Mouse (Mus musculus) testis, postnatal 10 days (tissue): ENCODE data around the gene Cubn.
A peak's percentile ranks its signal among the peaks of the same experiment; 100 is the strongest.

Source experiments
- DNase-seq: peaks from one replicate; pipeline ENCODE4 v3.0.0; 2021; ENCODE audit warnings: low spot score

Cubn gene

DNA sequence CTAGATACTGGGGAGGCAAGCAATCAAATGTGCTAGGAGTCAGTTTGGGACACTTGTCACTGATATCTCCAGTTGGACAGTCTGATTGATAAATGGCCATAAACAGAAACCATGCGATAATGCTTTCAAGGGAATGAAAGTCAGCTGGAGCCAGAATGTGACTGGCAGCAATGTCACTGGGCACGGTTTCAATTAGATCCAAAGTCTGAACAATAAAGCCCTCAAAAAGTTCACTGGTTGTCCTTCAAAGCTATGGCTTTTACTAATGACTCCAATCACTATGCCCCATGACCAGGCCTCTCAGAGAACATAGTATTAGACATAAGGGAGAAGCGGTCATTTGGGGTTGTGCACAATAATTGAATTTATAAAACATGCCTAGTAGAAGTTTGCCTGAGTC, 7.0 kb downstream of the Cubn start:
- no peak for DNase-seq

DNA sequence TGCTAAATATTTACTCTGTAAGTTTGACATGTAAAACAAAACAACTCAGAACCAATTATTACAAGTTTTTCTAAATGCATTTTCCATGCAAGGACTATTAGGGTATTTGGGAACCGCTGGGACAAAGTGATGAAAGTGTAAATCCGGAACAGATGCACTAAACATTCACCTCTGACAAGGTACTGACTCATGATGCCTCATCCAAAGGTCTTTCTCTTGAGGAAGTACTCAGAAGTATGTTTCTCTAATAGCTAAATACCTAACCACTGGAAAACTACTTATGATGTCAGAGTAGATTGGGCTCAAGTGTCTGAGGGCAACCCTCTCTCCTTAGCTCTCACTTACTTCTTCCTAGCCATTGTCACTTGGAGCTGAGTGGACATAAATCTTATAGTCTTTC, 10.9 kb downstream of the Cubn start:
- DNase-seq, result no peak

DNA sequence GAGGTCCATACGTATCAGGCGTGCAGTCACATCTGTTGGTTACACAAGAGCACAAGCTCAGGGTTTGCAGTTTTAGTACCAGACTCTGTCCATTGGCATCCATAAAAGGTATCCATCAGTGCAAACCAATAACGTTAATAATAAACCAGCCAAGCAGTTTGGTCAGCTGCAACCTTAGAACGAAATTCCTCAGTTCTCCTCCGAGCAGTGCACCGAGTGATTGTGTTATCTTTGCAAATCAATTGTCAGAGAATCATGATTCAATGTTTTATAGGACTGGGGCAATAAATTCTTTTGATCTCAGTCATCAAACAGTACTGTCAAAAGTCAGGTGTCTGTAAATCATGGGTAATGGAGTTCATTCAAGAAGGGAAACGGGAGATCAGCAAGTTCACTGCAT, 12.4 kb downstream of the Cubn start:
- no peak for DNase-seq

DNA sequence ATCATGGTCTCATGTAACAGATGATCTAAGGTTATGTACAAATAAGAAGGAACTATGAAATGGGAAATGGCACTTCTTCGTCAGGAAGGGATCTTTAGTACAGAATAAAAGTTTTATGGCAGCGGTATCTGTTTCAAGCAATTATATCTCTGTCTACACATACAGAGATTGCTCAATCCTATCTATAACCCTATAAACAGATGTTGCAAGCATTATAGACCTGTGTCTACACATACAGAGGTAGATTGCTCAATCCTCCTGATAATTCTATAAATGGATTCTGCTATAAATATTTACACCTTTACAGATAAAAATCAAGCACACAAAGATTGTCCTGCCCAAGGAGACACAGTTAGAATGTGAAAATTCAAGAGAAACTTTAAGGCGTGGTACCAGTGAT, 21.5 kb downstream of the Cubn start:
- no peak for DNase-seq

DNA sequence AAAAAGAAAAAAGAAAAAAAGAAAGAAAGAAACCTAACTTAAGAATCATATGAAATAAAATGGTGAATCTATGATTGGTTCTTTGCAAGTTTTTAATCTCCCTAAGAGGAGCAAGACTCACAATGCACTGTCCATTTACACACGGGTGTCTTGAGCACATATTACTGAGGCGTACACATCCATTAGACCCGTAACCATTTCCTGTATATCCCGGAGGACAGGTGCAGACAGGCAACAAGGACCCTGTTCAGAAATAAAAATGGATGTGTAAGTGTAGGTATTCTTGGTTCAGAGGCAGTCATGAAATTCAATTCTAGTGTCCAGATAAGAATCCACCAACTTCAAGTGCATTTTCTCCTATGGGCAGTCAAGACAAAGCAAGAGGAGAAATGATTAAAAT, 22.0 kb downstream of the Cubn start:
- no peak for DNase-seq

DNA sequence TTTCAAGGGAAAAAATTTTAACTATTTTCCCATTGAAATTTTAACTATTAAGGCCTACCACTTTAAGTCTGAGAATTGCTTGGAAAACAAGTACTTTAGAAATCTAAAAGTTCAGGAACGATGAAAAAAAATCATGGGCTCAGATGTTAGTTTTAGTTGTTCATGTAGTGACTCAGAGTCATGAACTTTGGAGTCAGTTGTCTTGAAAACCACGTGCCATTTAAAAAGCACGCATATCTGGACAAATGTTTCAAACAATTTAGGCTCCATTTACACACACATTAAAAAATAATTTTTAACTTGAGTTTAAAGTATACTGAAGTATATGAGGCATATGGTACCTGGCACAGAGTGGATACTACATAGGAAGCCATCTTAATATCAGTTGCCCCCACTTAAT, 24.9 kb downstream of the Cubn start:
- no peak for DNase-seq

DNA sequence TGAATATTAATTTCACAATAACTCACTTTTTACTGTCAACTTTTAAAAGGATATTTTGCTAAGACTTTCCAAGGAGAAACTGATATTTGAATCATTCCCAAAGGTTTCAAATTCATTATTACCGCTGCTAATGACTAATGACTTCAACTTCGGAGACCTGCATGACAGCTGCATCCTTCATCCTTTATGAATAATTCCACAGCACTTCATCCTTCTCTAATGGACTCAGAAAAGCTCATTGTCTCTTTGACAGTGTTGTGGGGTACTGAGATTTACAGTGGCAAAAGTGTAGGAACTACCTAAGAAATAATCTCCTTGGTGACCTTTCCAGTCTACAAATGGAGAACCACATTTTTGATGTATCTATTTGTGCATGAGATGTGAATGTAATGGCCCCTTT, 33.5 kb downstream of the Cubn start:
- no peak for DNase-seq

DNA sequence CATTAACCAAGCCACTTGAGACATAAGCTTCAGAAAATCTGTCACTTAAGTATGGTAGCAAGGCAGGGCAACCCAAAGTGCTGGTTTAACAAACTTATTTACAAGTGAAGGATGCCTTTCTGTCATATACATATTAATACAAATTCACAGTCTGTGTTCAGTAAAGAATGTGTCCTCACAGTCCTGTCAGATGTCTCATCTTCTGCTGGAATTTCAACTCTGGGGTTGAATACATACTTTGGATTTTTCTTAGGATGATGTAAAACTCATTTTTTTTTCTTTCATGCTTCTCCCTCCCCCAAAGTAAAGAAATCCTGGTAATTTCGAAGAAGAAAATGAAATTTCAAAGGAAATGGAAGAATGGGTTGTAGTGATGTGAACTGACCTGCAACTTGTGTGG, 34.8 kb downstream of the Cubn start:
- no peak for DNase-seq

DNA sequence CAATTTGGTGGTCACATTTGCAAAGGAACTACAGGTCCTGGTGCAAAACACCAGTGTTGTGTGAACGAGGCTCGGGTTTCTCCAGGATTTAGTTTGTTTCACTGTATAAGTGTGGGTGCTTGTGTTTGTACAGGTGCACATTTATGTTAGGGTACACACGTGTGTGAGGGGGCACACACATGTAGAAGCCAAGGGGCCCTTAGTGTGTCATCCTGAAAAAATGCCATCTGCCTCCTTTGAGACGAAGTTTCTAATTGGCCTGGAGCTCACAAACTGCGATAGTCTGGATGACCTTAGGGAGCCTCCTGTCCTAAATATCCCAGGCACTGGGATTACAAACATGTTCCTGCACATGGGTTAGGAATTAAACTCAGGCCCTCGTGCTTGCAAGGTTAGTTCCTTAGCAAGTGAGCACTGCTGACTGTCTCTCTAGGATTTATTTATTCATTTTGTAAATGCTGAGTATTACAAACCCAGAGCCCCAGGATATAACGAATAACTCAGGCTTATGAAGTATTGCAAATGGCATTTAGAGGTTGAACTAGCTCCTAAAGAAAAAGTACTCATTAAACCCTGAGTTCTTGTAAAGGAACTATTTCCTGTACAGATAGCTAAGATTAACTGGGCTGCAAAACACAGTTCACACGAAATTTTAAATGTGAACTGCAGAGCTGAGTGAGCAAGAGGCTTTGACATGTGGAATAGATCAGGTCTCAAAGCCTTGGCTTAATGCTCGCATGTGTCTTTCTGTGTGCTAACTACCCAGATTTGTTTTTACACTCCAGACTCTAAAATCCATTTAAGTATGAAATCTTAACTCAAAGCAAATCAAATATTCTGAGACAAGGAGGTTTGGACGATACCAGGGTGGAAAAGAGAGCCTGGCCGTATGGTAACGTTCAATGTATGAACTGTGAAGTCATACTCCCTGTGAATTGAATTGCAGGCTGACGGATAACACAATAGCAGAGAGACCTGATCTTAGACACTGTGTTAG, 39.8 kb downstream of the Cubn start:
- no peak for DNase-seq

DNA sequence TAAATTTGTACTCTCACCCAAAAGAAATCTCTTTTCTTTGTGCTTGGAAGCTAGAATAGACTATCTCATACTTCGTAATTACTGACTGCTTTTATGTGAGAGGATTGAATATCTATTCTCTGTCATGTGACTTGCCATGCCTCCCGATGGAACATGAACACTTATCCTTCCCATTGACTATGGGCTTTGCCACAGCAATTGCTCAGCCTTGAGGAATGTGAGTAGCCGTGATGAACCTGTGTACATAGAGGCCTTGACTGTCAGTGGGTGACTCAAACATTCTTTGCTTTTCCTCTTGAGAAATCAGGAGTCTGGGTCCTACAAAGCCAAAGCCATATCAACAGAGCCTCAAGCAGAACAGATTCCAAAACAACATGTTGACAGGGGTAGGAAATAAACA, 40.7 kb downstream of the Cubn start:
- no peak for DNase-seq

DNA sequence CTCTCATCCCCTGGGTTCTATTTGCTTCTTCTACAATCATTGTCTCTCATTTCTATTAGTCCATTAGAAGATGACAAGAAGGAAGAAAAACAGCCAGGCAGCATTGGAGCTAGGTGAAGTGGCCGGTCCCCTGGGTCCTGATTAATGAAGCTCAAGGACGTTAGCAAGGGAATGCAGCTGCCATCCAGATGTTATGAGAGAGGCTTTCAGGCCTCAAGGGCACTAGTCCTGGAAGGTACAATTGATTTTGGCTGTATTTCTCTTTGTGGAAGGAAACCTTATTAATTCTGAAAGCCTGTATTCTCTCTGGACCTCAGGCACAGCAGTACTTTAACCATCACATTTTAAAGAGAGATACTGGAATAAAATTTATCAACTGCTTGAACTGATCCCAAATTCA, 41.1 kb downstream of the Cubn start:
- peak; percentile 45 for DNase-seq

DNA sequence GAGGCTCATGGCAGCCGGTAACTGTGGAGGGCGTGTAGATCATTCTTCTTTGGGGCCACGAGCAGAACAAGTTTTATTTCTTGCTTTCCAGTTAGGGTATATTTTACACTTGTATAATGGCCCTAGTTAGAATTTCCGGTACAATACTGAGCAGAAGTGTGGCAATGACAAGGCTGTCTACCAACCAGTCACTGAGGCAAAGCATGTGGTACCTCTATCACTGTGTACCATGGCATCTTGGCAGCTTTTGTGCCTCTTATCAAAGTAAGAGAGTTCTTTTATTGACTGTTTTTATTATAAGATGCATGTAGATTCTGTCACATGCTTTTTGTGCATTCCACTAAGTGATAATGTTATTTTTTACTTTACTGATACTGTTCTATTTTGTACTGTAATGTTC, 46.5 kb downstream of the Cubn start:
- DNase-seq, result no peak

DNA sequence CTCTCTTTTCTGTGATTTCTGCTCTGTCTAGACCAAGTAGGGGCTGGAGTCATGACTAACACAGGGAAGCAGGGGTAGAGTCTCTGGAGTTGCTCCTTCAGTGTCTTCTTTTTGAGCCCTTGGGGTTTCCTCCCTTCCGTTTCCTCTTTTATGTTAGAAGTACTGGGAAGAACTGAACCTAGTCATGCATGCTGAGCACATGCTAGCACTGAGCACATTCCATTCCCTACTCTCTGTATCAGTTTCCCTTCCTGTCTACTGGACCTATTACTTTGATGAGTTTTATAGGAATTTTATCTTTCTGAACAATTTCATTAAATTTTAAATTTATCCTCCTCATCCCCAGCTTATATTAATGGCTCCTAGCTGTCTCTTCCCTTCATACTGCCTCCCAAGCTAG, 52.6 kb downstream of the Cubn start:
- DNase-seq, result no peak

DNA sequence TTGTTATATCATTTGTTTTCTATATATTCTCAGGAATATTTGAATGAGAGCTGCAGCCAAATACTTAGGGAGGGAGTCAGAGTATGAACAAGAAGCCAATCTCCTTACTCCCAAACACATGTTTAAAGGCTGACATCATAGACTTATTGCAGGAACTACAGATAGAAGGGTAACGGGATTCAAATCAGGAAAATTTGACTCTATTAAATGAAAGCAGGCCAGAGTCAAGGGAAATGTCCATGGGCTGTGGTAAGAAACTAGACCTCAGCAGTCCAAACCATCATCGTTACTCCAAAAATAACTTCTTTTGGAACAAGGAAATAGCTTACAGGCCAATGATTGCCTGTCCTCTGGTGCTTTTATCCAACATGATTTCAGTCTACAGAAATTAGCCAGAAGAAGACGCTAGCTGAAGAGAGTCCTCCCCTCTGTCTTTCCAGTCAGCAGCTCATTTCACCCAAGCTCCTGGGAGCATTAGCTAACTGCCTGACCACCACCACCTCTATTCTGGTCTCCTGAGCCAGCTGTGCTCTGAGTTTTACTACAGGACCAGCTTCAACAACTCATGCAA, 53.3 kb downstream of the Cubn start:
- DNase-seq, result no peak

DNA sequence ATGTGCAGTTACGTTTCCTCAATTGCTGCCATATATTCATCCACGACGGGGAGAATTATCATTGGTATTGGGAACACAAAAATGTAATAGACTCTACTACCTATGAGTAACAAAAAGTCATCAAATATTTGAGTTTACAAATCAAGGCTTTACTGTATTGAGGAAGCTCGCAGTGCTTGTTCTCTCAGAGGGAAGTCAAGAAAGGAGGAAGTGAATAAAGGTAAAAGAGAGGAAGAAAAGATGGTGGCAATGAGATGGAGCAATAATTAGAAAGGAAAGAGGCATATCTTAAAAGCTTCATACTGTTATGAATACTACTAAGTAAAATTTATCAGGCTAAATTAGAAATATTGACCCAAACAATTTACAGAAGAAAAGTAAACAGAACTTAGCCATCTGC, 59.6 kb downstream of the Cubn start:
- DNase-seq, result no peak

DNA sequence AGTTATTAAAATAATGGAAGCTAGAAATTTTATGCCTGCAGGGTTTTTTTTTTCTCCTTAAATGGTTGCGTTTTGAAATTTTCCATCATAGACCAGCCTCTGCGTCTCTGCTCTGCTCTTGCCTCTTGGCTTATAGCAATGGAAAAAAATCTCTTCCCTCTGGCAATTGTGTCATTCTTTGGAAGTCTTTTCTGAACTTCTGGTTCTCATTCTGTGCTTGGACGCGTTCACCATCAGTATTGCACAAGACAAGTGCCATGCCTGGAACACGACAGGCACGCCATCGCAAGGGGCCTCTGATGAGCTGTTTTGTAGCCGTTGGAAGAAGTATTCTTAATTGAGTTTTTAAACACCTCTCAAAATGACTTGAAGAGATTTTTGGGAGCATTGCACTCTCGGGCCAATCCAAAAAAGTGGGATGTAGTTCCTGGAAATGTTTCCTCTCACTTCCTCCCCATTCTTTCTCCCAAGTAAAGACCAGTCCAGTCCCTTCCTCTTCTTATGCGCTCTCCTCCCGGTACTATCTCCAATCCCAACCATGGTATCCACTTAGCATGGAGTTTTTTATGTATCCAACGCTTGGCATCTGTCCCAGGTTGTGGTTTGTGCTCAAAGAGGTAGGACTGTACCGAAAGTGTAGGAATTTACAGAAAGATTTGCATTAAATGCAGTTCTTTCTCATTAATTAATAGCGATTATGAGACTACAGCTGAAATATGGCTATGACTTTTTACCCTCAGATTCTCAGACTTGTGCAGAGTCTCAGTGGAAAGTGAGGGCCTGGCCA, 69.4 kb downstream of the Cubn start:
- DNase-seq, result no peak

DNA sequence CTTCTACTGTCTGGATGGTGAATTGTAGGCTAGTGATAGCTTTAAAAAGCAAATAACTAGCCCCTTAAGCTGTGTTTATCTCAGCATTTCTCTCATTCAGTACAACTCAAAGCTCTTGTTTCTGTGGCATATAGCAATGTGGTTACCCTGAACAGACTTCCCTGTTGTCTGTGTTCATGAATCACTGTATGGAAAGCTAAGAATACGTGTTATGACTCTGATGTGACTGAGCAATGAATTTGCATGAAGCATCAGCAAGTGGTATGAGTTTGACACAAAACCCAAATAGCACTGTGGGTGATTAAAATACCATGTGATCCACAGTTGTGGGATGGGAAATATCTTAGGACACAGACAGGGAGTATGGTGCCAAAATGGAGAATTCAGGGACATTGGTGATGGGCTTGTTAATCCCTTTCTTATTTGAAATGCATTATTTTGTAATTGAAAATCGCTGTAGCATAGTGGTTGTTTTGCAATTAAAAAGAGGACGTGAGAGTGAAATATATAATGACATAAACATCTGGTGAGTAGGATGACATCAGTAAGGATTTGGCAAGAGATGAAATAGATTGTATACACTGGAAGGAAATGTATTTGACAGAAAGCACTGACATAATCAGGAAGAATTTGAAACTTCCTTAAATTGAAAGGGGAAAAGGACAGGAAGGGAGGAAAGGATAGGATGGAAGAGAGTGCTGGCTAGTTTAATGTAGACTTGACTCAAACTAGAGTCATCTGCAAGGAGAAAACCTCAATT, 74.7 kb downstream of the Cubn start:
- DNase-seq, result no peak

DNA sequence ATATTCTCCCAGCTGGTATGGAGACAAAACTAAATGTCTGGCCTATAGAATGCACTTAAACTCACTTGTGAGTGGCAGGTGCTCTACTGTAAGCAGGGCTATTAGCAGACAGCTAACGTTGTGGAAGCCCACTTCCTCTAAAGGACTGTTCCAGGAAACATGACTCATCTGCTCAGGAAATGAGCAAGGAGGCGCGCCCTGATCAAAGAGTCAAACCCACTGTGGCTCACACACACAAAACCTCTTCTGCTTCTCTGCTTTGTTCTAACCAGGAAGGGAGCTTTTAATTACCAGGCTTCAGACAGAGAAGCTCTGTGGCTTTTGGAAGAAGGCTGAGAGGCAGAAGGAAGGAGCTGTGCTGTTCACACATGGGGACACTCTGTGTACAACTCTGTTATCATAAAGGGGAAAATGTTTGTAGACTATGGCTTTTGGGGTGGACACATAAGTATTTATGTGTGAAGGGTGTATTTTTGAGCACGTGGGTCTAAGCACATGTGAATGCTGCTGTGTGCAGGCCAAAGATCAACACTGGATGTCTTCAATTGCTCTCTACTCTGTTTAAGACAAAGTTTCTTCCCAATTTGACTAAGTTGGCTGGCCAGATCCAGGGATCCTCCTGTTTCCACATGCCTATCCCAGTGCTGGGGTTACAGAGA, 78.0 kb downstream of the Cubn start:
- no peak for DNase-seq

DNA sequence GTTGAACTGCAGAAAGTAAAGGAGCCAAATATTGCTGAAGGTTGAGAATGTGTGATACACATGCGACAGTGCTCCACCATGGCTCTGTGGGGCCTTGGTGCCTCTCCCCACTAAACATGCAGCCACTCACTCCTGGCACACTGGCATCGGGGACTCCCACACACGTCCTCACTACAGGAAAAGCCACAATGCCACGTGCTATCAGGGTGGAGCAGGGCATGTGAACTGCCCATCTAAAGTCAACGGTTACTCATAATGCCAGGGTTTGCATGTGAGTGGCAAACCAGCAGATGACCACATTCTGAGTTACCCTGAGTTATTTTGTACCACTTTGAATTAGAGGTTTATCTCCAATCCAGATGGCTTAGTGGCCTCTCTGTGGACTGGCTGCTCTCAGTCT, 81.0 kb downstream of the Cubn start:
- no peak for DNase-seq

DNA sequence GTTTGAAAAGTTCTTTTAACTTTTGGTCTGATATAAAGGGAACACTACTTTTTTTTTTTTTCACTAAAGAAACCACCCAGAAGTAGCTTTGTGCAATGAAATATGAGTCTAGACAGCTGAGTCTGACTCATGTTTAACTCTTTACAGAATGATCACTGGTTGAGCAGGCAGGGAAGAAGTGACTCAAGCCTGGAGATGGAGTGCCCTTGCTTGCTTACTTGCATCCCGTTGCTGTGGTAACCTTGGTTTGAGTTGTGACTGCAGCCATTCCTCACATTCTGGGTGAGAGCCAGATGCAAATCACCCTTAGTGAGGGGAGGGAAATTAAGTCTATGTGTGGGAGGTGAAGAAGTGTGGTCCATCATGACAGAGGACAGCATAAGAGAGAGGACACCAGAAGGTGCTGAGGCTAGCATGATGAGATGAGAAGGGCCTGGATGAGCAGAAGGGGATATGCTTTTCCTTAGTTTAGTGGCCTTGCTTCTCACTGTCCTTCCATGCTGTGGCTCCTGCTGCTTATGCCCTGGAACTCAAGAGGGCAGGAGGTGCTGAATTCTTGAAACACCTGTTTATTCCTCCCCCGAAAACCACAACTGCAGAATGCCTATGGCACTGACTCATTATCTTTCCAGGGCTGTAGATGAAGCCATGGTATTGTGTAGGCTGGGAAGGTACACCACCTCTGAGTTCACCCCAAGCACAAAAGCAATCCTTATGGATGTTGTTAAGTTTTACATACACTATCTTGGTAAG, 81.7 kb downstream of the Cubn start:
- no peak for DNase-seq

DNA sequence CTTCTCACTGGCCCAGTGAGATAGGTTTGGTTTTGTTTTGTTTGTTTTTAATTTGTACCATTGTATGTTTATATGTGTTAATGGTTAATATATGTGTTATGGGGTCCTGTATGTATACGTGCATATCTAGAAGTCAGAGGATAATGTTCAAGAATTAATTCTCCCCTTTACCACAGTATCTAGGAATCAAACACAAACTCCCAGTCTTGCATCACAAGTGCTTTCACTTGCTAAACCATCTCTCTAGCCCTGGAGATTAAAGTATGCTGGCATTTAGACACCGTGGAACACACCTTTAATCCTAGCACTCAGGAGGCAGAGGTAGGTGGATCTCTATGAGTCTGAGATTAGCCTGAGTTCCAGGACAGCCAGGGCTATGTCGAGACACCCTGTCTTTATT, 83.3 kb downstream of the Cubn start:
- DNase-seq, result no peak
